Mouse (Mus musculus) brain, embryonic 14.5 days (tissue): Measurements from ENCODE around the gene Upf1. TPM values are rescaled to one million over a fixed set of nuclear protein-coding genes. Genes with fewer than 3 reads are reported as not detected.
A peak's percentile ranks its signal among the peaks of the same experiment; 100 is the strongest.

Experiments
- DNase-seq: peaks from one replicate; pipeline ENCODE4 v3.0.0-alpha.2; 2011; ENCODE audit warnings: low read depth
- CTCF ChIP-seq: fragments of 200-500 bp; IDR thresholded peaks from 2 replicates; pipeline ENCODE4 v1.5.1; 2012; ENCODE audit warnings: inconsistent platforms, mild to moderate bottlenecking, moderate library complexity, borderline replicate concordance; ENCODE audit not compliant: insufficient read depth, insufficient read length; ENCODE audit errors: extremely low read depth
- POLR2A ChIP-seq: fragments of 200-500 bp; IDR thresholded peaks from 2 replicates; pipeline ENCODE4 v1.6.1; 2012; ENCODE audit warnings: mild to moderate bottlenecking, inconsistent platforms, borderline replicate concordance; ENCODE audit not compliant: poor library complexity, insufficient read depth, insufficient read length, severe bottlenecking; ENCODE audit errors: extremely low read depth
- polyA plus RNA-seq: library from polyadenylated mRNA; depleted of rRNA; stranded (reverse); fragments of >200 nt; gene quantifications from 2 replicates; pipeline ENCODE4 v1.2.3, GENCODE M21; 2012; rRNA removed

The Upf1 gene
- polyA plus RNA-seq, 1 experiment: 40.3 TPM

DNA sequence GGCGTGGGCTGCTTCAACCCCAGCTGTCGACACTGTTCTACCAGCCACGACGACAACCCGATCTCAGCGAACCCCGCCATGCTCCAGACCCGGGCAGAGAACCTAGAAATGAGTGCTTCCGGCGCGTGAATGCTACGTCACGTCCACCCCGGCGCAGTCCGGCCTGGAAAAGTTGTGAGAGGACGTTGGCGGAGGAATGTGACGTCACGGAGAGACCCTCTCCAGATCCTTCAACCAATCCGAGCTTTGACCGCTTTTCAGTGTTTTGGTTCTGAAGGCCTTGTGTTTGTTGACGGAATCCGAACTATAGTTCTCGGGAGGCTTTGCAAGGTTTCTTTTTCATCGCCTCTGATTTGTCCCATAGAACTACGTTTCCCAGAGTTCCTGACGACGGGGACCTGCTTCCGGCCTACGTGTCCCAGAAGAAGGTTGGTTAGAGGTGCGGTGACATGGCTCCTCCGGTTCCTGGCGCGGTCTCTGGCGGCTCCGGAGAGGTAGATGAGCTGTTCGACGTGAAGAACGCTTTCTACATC lies 50.7 kb downstream of the Upf1 start, which contains the start of the genes Ddx49 and Cope:
Gene Ddx49, minus strand, starts transcription at position 132 of the 533 bp plus-strand sequence.
Gene Cope, plus strand, starts transcription at position 161 of the 533 bp plus-strand sequence.
- DNase-seq: peak; percentile 98
- TF ChIP-seq POLR2A: no peak
- TF ChIP-seq CTCF: no peak

DNA sequence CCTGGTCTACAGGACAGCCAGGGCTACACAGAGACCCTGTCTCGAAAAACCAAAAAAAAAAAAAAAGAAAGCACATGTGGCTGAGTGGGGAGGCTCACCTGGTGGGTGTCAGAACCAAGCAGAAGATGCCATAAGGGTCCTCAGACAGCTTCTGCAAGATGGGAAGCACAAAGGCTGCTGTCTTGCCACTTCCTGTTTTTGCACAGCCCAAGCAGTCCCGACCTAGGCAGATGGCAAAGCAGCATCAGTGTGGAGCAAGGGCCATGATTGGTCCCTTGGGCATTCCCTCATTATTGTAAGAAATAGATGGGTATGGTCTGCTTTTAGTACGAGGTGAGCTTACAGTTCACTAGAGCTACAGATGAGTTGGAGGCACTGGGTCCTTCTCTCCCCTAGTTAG lies 52.2 kb downstream of the Upf1 start:
- DNase-seq: no peak
- TF ChIP-seq POLR2A (no peak), CTCF (no peak)

- no peak for DNase-seq
- no peak for TF ChIP-seq POLR2A
- no peak for TF ChIP-seq CTCF
Measured at GRCm38 (mm10) chr8:70293988-70294405, 59.1 kb downstream of the Upf1 start.

DNA sequence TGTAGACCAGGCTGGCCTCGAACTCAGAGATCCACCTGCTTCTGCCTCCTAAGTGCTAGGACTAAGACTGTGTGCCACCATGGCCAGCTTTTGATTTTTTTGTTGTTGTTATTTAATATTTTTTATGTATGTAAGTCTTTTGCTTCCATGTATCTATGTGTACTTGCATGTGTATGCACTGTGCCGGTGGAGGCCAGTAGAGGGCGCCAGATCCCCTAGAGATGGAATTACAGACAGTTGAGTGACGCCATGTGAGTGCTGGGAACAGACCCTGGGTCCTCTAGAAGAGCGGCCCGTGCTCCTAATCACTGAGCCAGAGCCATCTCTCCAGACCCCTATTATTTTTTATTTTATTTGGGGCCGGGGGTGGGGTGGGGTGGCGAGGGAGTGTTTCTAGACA lies 66.3 kb downstream of the Upf1 start:
- TF ChIP-seq POLR2A: no peak
- peak; percentile 40; the same call in 1 of the 2 replicates for TF ChIP-seq CTCF
- no peak for DNase-seq

DNA sequence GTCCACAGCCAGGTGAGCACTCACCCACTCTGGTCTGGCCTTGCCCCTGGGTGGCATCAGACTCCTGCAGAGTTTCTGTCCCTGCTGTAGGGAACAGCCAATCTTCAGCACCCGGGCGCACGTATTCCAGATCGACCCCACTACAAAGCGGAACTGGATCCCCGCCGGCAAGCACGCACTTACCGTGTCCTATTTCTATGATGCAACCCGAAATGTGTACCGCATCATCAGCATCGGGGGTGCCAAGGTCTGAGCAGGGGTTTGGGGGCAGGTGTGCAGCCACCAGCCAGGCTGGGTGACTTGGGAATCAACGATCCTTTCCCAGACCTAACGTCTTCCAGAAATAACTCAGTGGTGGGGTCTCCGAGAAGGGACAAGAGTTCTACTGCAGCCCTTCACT lies 67.8 kb downstream of the Upf1 start:
- TF ChIP-seq CTCF (no peak), POLR2A (no peak)
- DNase-seq: no peak

GRCm38 (mm10) chr8:70284421-70284820 lies 68.7 kb downstream of the Upf1 start:
- TF ChIP-seq POLR2A (no peak), CTCF (no peak)
- no peak for DNase-seq

DNA sequence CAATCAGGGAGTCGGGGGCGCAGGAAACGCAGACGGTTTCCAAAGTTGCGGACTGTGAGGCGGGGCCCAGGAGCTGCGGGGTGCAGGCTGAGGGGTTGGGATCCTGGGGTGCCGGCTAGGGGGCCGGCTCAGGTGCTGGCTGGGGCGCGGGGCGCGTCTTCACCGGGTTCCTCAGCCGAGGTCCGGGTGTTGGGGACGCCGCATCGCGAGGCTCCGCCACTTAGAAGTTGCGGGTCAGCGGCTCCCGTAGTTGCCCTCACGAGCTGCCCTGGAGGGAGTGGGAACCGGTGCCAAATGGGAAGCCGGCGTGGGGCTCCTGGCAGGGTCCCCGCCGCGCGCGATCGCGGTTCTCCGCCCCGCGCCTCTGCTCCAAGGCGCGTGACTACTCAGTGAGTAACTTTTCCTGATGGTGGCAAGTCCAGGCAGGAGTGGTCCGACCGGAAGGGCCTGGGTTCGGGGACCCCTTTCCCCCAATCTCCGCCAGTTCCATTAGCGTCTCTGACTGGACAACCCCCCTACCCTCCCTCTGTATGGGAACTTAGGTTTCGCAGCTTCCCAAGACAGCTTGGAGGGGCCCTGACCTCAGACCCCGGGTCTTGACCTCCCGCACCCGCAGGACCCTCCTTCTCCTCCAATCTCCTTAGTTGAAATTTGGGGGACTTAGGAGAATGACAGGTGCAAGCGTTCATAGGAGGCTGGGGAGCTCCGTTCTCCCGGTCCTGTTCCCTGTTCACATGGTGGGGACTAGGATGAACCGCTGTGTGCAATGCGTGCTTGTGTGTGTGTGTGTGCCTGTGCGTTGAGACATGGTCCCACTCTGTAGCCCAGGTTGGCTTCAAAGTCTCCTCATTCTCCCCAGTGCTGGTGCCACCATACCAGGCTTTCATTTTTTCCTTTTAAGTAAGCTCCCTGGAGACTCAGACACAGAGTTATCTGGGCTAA lies 69.7 kb downstream of the Upf1 start:
- no peak for TF ChIP-seq CTCF
- TF ChIP-seq POLR2A: no peak
- peak; percentile 45 for DNase-seq

- DNase-seq: peak; percentile 93
- TF ChIP-seq CTCF (peak; percentile 82), POLR2A (peak; percentile 96)
Measured at GRCm38 (mm10) chr8:70282603-70283135, 70.4 kb downstream of the Upf1 start, which contains the start of gene Homer3. Gene Homer3, plus strand, starts transcription at chr8:70282827.

Other genes starting within 250 kb of the Upf1 start
- gene Ncan, start 232.4 kb downstream of the Upf1 start, polyA plus RNA-seq: 69.8 and 144 TPM in 2 replicates
- 17.5 and 24.0 TPM in 2 replicates for gene Nr2c2ap, start 221.9 kb downstream of the Upf1 start, polyA plus RNA-seq
- 19.1 and 20.0 TPM in 2 replicates for gene Rfxank, start 214.1 kb downstream of the Upf1 start, polyA plus RNA-seq
- 93.3 and 126 TPM in 2 replicates for gene Borcs8, start 213.8 kb downstream of the Upf1 start, polyA plus RNA-seq
- 0.22 and 0.33 TPM in 2 replicates for gene Mef2b, start 213.6 kb downstream of the Upf1 start, polyA plus RNA-seq
- gene Tmem161a, start 180.9 kb downstream of the Upf1 start, polyA plus RNA-seq: 95.9 and 171 TPM in 2 replicates
- gene Slc25a42, start 141.0 kb downstream of the Upf1 start, polyA plus RNA-seq: 26.2 and 26.8 TPM in 2 replicates
- gene Sugp2, start 119.1 kb downstream of the Upf1 start, polyA plus RNA-seq: 149 and 191 TPM in 2 replicates
- 96.9 and 115 TPM in 2 replicates for gene Armc6, start 118.8 kb downstream of the Upf1 start, polyA plus RNA-seq
- gene Homer3, start 70.5 kb downstream of the Upf1 start, polyA plus RNA-seq: 68.5 and 80.2 TPM in 2 replicates
- gene Ddx49, start 50.8 kb downstream of the Upf1 start, polyA plus RNA-seq: 61.3 and 66.2 TPM in 2 replicates
- 263 and 350 TPM in 2 replicates for gene Cope, start 50.8 kb downstream of the Upf1 start, polyA plus RNA-seq
- gene Cers1, start 37.5 kb downstream of the Upf1 start, polyA plus RNA-seq: 34.1 and 45.1 TPM in 2 replicates
- 10.2 and 12.5 TPM in 2 replicates for gene Gdf1, start 23.5 kb downstream of the Upf1 start, polyA plus RNA-seq
- 0.12 and 0.64 TPM in 2 replicates for gene Comp, start 20.3 kb upstream of the Upf1 start, polyA plus RNA-seq
- gene Crtc1, start 86.3 kb upstream of the Upf1 start, polyA plus RNA-seq: 49.7 and 77.0 TPM in 2 replicates
- gene Klhl26, start 123.7 kb upstream of the Upf1 start, polyA plus RNA-seq: 46.7 and 50.6 TPM in 2 replicates
- 64.8 and 68.6 TPM in 2 replicates for gene Tmem59l, start 134.1 kb upstream of the Upf1 start, polyA plus RNA-seq
- gene Crlf1, start 139.9 kb upstream of the Upf1 start, polyA plus RNA-seq: 1.4 and 2.5 TPM in 2 replicates
- 175 and 234 TPM in 2 replicates for gene Rex1bd, start 153.5 kb upstream of the Upf1 start, polyA plus RNA-seq
- gene Uba52, start 157.5 kb upstream of the Upf1 start, polyA plus RNA-seq: 1,073 and 1,241 TPM in 2 replicates
- 485 and 597 TPM in 2 replicates for gene Fkbp8, start 174.4 kb upstream of the Upf1 start, polyA plus RNA-seq
- gene Kxd1, start 174.7 kb upstream of the Upf1 start, polyA plus RNA-seq: 44.5 and 52.0 TPM in 2 replicates
- gene Ell, start 186.2 kb upstream of the Upf1 start, polyA plus RNA-seq: 26.6 and 27.0 TPM in 2 replicates
- 165 and 231 TPM in 2 replicates for gene Isyna1, start 241.1 kb upstream of the Upf1 start, polyA plus RNA-seq